Mouse (Mus musculus) megakaryocyte progenitor cell, adult 5-6 weeks (primary cell): Measurements from ENCODE around the gene Nectin2. TPM values are rescaled to one million over a fixed set of nuclear protein-coding genes. Genes with fewer than 3 reads are reported as not detected.

Source experiments
- total RNA-seq, 2 experiments: library from RNA; stranded (forward) in 1 of 2; stranded (reverse) in 1 of 2; fragments of 157-497, 149-512 nt in 1 of 2; fragments of 200-1000 nt in 1 of 2; gene quantifications; 2 replicates each; pipeline versions ENCODE4 v1.2.3 to v1.2.4; 2015 to 2017

Gene Nectin2
- total RNA-seq, 2 experiments from 2014 or later: 1.0 to 2.2 TPM

Other genes starting within 250 kb of the Nectin2 start
- gene Bloc1s3, start 242.1 kb downstream of the Nectin2 start, total RNA-seq (2015): 2.9 and 3.3 TPM in 2 replicates
- 1.3 and 1.5 TPM in 2 replicates for gene Bloc1s3, start 242.1 kb downstream of the Nectin2 start, total RNA-seq (2017)
- 55.2 and 58.3 TPM in 2 replicates for gene Trappc6a, start 242.1 kb downstream of the Nectin2 start, total RNA-seq (2015)
- 26.1 and 39.5 TPM in 2 replicates for gene Trappc6a, start 242.1 kb downstream of the Nectin2 start, total RNA-seq (2017)
- not detected in 2 replicates for gene Nkpd1, start 232.6 kb downstream of the Nectin2 start, total RNA-seq (2015)
- gene Nkpd1, start 232.6 kb downstream of the Nectin2 start, total RNA-seq (2017): 0.17 and 0.34 TPM in 2 replicates
- 11.0 and 11.7 TPM in 2 replicates for gene Ppp1r37, start 187.4 kb downstream of the Nectin2 start, total RNA-seq (2015)
- gene Ppp1r37, start 187.4 kb downstream of the Nectin2 start, total RNA-seq (2017): 13.4 and 18.1 TPM in 2 replicates
- gene Zfp296, start 173.2 kb downstream of the Nectin2 start, total RNA-seq (2015): 5.9 and 6.8 TPM in 2 replicates
- 2.8 and 4.4 TPM in 2 replicates for gene Zfp296, start 173.2 kb downstream of the Nectin2 start, total RNA-seq (2017)
- gene Gemin7, start 172.9 kb downstream of the Nectin2 start, total RNA-seq (2015): 65.5 and 73.4 TPM in 2 replicates
- gene Gemin7, start 172.9 kb downstream of the Nectin2 start, total RNA-seq (2017): 33.5 and 36.9 TPM in 2 replicates
- 9.6 and 11.7 TPM in 2 replicates for gene Clasrp, start 146.0 kb downstream of the Nectin2 start, total RNA-seq (2015)
- 30.2 and 32.6 TPM in 2 replicates for gene Clasrp, start 146.0 kb downstream of the Nectin2 start, total RNA-seq (2017)
- 0.22 TPM in 1 of 2 replicates, not detected in the other for gene Relb, start 121.0 kb downstream of the Nectin2 start, total RNA-seq (2015)
- 0.74 and 2.5 TPM in 2 replicates for gene Relb, start 121.0 kb downstream of the Nectin2 start, total RNA-seq (2017)
- 47.3 and 57.1 TPM in 2 replicates for gene Clptm1, start 85.5 kb downstream of the Nectin2 start, total RNA-seq (2015)
- 25.7 and 30.0 TPM in 2 replicates for gene Clptm1, start 85.5 kb downstream of the Nectin2 start, total RNA-seq (2017)
- 1.7 and 2.7 TPM in 2 replicates for gene Apoc2, start 72.5 kb downstream of the Nectin2 start, total RNA-seq (2015)
- gene Apoc2, start 72.5 kb downstream of the Nectin2 start, total RNA-seq (2017): 2.2 and 5.2 TPM in 2 replicates
- not detected in 2 replicates for gene Gm44805, start 69.1 kb downstream of the Nectin2 start, total RNA-seq (2015)
- gene Gm44805, start 69.1 kb downstream of the Nectin2 start, total RNA-seq (2017): not detected in 2 replicates
- not detected in 2 replicates for gene Apoc4, start 69.0 kb downstream of the Nectin2 start, total RNA-seq (2015)
- not detected in 2 replicates for gene Apoc4, start 69.0 kb downstream of the Nectin2 start, total RNA-seq (2017)
- gene Apoc1, start 57.8 kb downstream of the Nectin2 start, total RNA-seq (2015): 0.79 and 2.0 TPM in 2 replicates
- gene Apoc1, start 57.8 kb downstream of the Nectin2 start, total RNA-seq (2017): 1.1 and 6.4 TPM in 2 replicates
- gene Apoe, start 51.3 kb downstream of the Nectin2 start, total RNA-seq (2015): 18.7 and 27.5 TPM in 2 replicates
- gene Apoe, start 51.3 kb downstream of the Nectin2 start, total RNA-seq (2017): 110 and 130 TPM in 2 replicates
- gene Tomm40, start 35.0 kb downstream of the Nectin2 start, total RNA-seq (2015): 61.5 and 62.2 TPM in 2 replicates
- 42.5 and 50.8 TPM in 2 replicates for gene Tomm40, start 35.0 kb downstream of the Nectin2 start, total RNA-seq (2017)
- not detected in 2 replicates for gene Bcam, start 20.5 kb upstream of the Nectin2 start, total RNA-seq (2015)
- not detected in 2 replicates for gene Bcam, start 20.5 kb upstream of the Nectin2 start, total RNA-seq (2017)
- gene Cblc, start 46.3 kb upstream of the Nectin2 start, total RNA-seq (2015): not detected in 2 replicates
- gene Cblc, start 46.3 kb upstream of the Nectin2 start, total RNA-seq (2017): not detected in 2 replicates
- gene Bcl3, start 72.3 kb upstream of the Nectin2 start, total RNA-seq (2015): 6.3 and 11.5 TPM in 2 replicates
- 1.6 and 4.6 TPM in 2 replicates for gene Bcl3, start 72.3 kb upstream of the Nectin2 start, total RNA-seq (2017)
- gene Gm19345, start 101.5 kb upstream of the Nectin2 start, total RNA-seq (2015): not detected in 2 replicates
- gene Gm19345, start 101.5 kb upstream of the Nectin2 start, total RNA-seq (2017): not detected in 2 replicates
- not detected in 2 replicates for gene Ceacam16, start 110.8 kb upstream of the Nectin2 start, total RNA-seq (2015)
- not detected in 2 replicates for gene Ceacam16, start 110.8 kb upstream of the Nectin2 start, total RNA-seq (2017)
- gene Ceacam19, start 137.5 kb upstream of the Nectin2 start, total RNA-seq (2015): not detected in 2 replicates
- 0.03 TPM in 1 of 2 replicates, not detected in the other for gene Ceacam19, start 137.5 kb upstream of the Nectin2 start, total RNA-seq (2017)
- gene Pvr, start 170.7 kb upstream of the Nectin2 start, total RNA-seq (2015): 10.2 and 13.0 TPM in 2 replicates
- gene Pvr, start 170.7 kb upstream of the Nectin2 start, total RNA-seq (2017): 7.5 and 9.7 TPM in 2 replicates
- gene Igsf23, start 200.3 kb upstream of the Nectin2 start, total RNA-seq (2015): not detected in 2 replicates
- not detected in 2 replicates for gene Igsf23, start 200.3 kb upstream of the Nectin2 start, total RNA-seq (2017)
- not detected in 2 replicates for gene Ceacam20, start 214.9 kb upstream of the Nectin2 start, total RNA-seq (2015)
- not detected in 2 replicates for gene Ceacam20, start 214.9 kb upstream of the Nectin2 start, total RNA-seq (2017)
- gene Nlrp9b, start 241.0 kb upstream of the Nectin2 start, total RNA-seq (2015): not detected in 2 replicates
- gene Nlrp9b, start 241.0 kb upstream of the Nectin2 start, total RNA-seq (2017): not detected in 2 replicates